Mouse (Mus musculus) neural tube, embryonic 12.5 days (tissue): ENCODE results near the gene Trim28. TPM values are rescaled to one million over a fixed set of nuclear protein-coding genes. Genes with fewer than 3 reads are reported as not detected.

Source experiments
- ATAC-seq: fragments of 200-750 bp; cut with Nextera tagmentation; 2 replicates; pipeline ENCODE4 v1.8.0; 2017; ENCODE audit warnings: low read depth, mild to moderate bottlenecking, moderate TSS enrichment, moderate library complexity; ENCODE audit not compliant: low FRiP score
- H3K27ac ChIP-seq: fragments of 300-500 bp; sonication (generic); 2 replicates; pipeline ENCODE4 v1.5.1; 2016
- H3K27me3 ChIP-seq: fragments of 300-500 bp; sonication (generic); replicated peaks from 2 replicates; pipeline ENCODE4 v1.6.1; 2016; ENCODE audit warnings: mild to moderate bottlenecking
- H3K36me3 ChIP-seq: fragments of 300-500 bp; sonication (generic); 2 replicates; pipeline ENCODE4 v1.6.1; 2016; ENCODE audit warnings: mild to moderate bottlenecking
- H3K4me1 ChIP-seq: fragments of 300-500 bp; sonication (generic); 2 replicates; pipeline ENCODE4 v1.6.1; 2016
- H3K4me2 ChIP-seq: fragments of 300-500 bp; sonication (generic); replicated peaks from 2 replicates; pipeline ENCODE4 v1.6.1; 2016; ENCODE audit warnings: mild to moderate bottlenecking
- H3K4me3 ChIP-seq: fragments of 300-500 bp; sonication (generic); 2 replicates; pipeline ENCODE4 v1.5.1; 2016
- H3K9ac ChIP-seq: fragments of 300-500 bp; sonication (generic); 2 replicates; pipeline ENCODE4 v1.6.1; 2016; ENCODE audit warnings: mild to moderate bottlenecking
- H3K9me3 ChIP-seq: fragments of 300-500 bp; sonication (generic); 2 replicates; pipeline ENCODE4 v1.6.1; 2016; ENCODE audit warnings: mild to moderate bottlenecking
- WGBS: fragments of 180-500 bp; shearing (Covaris S2); methylation state at CpG from one replicate; pipeline ENCODE4 v1.1.7; 2016; 5-methylcytosine and 5-hydroxymethylcytosine counted together
- polyA plus RNA-seq: library from polyadenylated mRNA; unstranded; fragments of >200 nt; fragmentation: Nextera tagmentation; extraction: Ambion mirVana; gene quantifications from 2 replicates; pipeline ENCODE4 v1.2.1, GENCODE M21; 2016

Gene Trim28
- polyA plus RNA-seq, 1 experiment from 2014 or later, result 393 TPM

GRCm38 (mm10) chr7:13023928-13024731 is 25.2 kb downstream of the Trim28 start:
- ATAC-seq, result peak; percentile 84
- Histone ChIP-seq H3K27me3 (no peaks in the 10 kb centered on the region), H3K36me3 (peaks cover 37% of the 10 kb centered on the region), H3K4me3 (peak overlapping the region; percentile 95), H3K9me3 (no peaks in the 10 kb centered on the region), H3K9ac (peak overlapping the region; percentile 92), H3K27ac (peak overlapping the region; percentile 98), H3K4me2 (peak overlapping the region; percentile 92), H3K4me1 (peaks cover 21% of the 10 kb centered on the region)
- WGBS, result under 1% methylated on average over 95 of the region's 95 CpGs

- Histone ChIP-seq H3K4me2 (peak overlapping the region; percentile 92), H3K4me1 (peaks cover 21% of the 10 kb centered on the region), H3K27ac (peak overlapping the region; percentile 98), H3K4me3 (peak overlapping the region; percentile 95), H3K36me3 (peaks cover 44% of the 10 kb centered on the region), H3K27me3 (no peaks in the 10 kb centered on the region), H3K9ac (peak overlapping the region; percentile 92), H3K9me3 (no peaks in the 10 kb centered on the region)
- peak; percentile 69 for ATAC-seq
- under 1% methylated on average over 44 of the region's 44 CpGs for WGBS
Measured at GRCm38 (mm10) chr7:13024805-13025204, 25.9 kb downstream of the Trim28 start.

GRCm38 (mm10) chr7:13025511-13026112 is 26.7 kb downstream of the Trim28 start:
- no peak overlapping the region for H3K27ac ChIP-seq
- peak overlapping the region; percentile 92 for H3K4me2 ChIP-seq
- peaks cover 21% of the 10 kb centered on the region for H3K4me1 ChIP-seq
- H3K9ac ChIP-seq, result peak overlapping the region; percentile 92
- H3K36me3 ChIP-seq, result peaks cover 52% of the 10 kb centered on the region
- WGBS, result 29% methylated on average over 4 of the region's 4 CpGs
- H3K4me3 ChIP-seq, result peak overlapping the region; percentile 95
- H3K27me3 ChIP-seq, result no peaks in the 10 kb centered on the region
- no peak for ATAC-seq
- H3K9me3 ChIP-seq, result no peaks in the 10 kb centered on the region

- Histone ChIP-seq H3K9me3 (no peaks in the 10 kb centered on the region), H3K4me1 (peaks cover 29% of the 10 kb centered on the region), H3K27ac (no peak overlapping the region), H3K4me2 (no peak overlapping the region), H3K27me3 (no peaks in the 10 kb centered on the region), H3K9ac (no peak overlapping the region), H3K36me3 (peaks cover 74% of the 10 kb centered on the region), H3K4me3 (no peak overlapping the region)
- no peak for ATAC-seq
- 93% methylated on average over 4 of the region's 4 CpGs for WGBS
Measured at GRCm38 (mm10) chr7:13028986-13029385, 30.1 kb downstream of the Trim28 start.

GRCm38 (mm10) chr7:13031069-13031468 is 32.2 kb downstream of the Trim28 start:
- peaks cover 32% of the 10 kb centered on the region for H3K4me1 ChIP-seq

GRCm38 (mm10) chr7:13031983-13032382 is 33.1 kb downstream of the Trim28 start:
- Histone ChIP-seq H3K4me2 (no peak overlapping the region), H3K4me3 (no peak overlapping the region), H3K4me1 (peaks cover 33% of the 10 kb centered on the region), H3K9ac (no peak overlapping the region), H3K27ac (no peak overlapping the region), H3K27me3 (no peaks in the 10 kb centered on the region), H3K9me3 (no peaks in the 10 kb centered on the region), H3K36me3 (peaks cover 75% of the 10 kb centered on the region)
- 86% methylated on average over 2 of the region's 2 CpGs for WGBS
- no peak for ATAC-seq

More at GRCm38 (mm10) chr7:13031069-13031468, 32.2 kb downstream of the Trim28 start:
- Histone ChIP-seq H3K9me3 (no peaks in the 10 kb centered on the region), H3K4me3 (no peak overlapping the region), H3K36me3 (peaks cover 80% of the 10 kb centered on the region), H3K27me3 (no peaks in the 10 kb centered on the region), H3K4me2 (no peak overlapping the region), H3K9ac (no peak overlapping the region), H3K27ac (no peak overlapping the region; the same call in 1 of the 2 replicates)
- WGBS, result 82% methylated on average over 5 of the region's 5 CpGs
- ATAC-seq, result no peak

GRCm38 (mm10) chr7:13032541-13032940 is 33.6 kb downstream of the Trim28 start:
- Histone ChIP-seq H3K4me3 (no peak overlapping the region), H3K4me2 (no peak overlapping the region), H3K4me1 (peaks cover 34% of the 10 kb centered on the region), H3K9ac (no peak overlapping the region), H3K27me3 (no peaks in the 10 kb centered on the region), H3K36me3 (peaks cover 69% of the 10 kb centered on the region), H3K9me3 (no peaks in the 10 kb centered on the region), H3K27ac (no peak overlapping the region)
- ATAC-seq, result no peak
- WGBS, result 96% methylated on average over 7 of the region's 7 CpGs

- H3K4me1 ChIP-seq, result peaks cover 35% of the 10 kb centered on the region
- peaks cover 59% of the 10 kb centered on the region for H3K36me3 ChIP-seq
- H3K27me3 ChIP-seq, result no peaks in the 10 kb centered on the region
- peak overlapping the region; percentile 74; the same call in 1 of the 2 replicates for H3K27ac ChIP-seq
- WGBS, result 54% methylated on average over 13 of the region's 13 CpGs
- no peaks in the 10 kb centered on the region for H3K9me3 ChIP-seq
- peak overlapping the region; percentile 79 for H3K9ac ChIP-seq
- H3K4me2 ChIP-seq, result peak overlapping the region; percentile 91
- no peak for ATAC-seq
- H3K4me3 ChIP-seq, result peak overlapping the region; percentile 58
Measured at GRCm38 (mm10) chr7:13033451-13034147, 34.7 kb downstream of the Trim28 start.

GRCm38 (mm10) chr7:13034148-13034977 is 35.4 kb downstream of the Trim28 start, which contains the start of gene Chmp2a:
Gene Chmp2a (minus strand): TSS chr7:13034807.
- H3K27ac ChIP-seq, result peak within 1 kb of the TSS; percentile 74
- H3K4me1 ChIP-seq, result peaks cover 40% of the 10 kb centered on the region
- H3K4me3 ChIP-seq, result peak within 1 kb of the TSS; percentile 58
- no peaks in the 10 kb centered on the region for H3K9me3 ChIP-seq
- H3K4me2 ChIP-seq, result peak within 1 kb of the TSS; percentile 91
- peak; percentile 70 for ATAC-seq
- H3K27me3 ChIP-seq, result no peaks in the 10 kb centered on the region
- peak within 1 kb of the TSS; percentile 79 for H3K9ac ChIP-seq
- H3K36me3 ChIP-seq, result peaks cover 51% of the 10 kb centered on the region
- WGBS, result under 1% methylated on average over 45 of the region's 45 CpGs

- peak overlapping the region; percentile 74; the same call in 1 of the 2 replicates for H3K27ac ChIP-seq
- peak overlapping the region; percentile 58; the same call in 1 of the 2 replicates for H3K4me3 ChIP-seq
- no peaks in the 10 kb centered on the region for H3K27me3 ChIP-seq
- H3K4me2 ChIP-seq, result peak overlapping the region; percentile 91
- peaks cover 41% of the 10 kb centered on the region for H3K36me3 ChIP-seq
- no peaks in the 10 kb centered on the region for H3K9me3 ChIP-seq
- H3K9ac ChIP-seq, result peak overlapping the region; percentile 29; the same call in 1 of the 2 replicates
- no peak; the same call in 1 of the 2 replicates for ATAC-seq
- 83% methylated on average over 17 of the region's 17 CpGs for WGBS
- peaks cover 40% of the 10 kb centered on the region for H3K4me1 ChIP-seq
Measured at GRCm38 (mm10) chr7:13035211-13035855, 36.4 kb downstream of the Trim28 start.

- Histone ChIP-seq H3K4me2 (peak overlapping the region; percentile 88), H3K4me3 (peak overlapping the region; percentile 78), H3K9ac (peak overlapping the region; percentile 93), H3K27ac (no peak overlapping the region), H3K9me3 (no peaks in the 10 kb centered on the region), H3K4me1 (peaks cover 40% of the 10 kb centered on the region), H3K36me3 (peaks cover 28% of the 10 kb centered on the region), H3K27me3 (peaks cover 7% of the 10 kb centered on the region)
- no peak for ATAC-seq
- 50% methylated on average over 4 of the region's 4 CpGs for WGBS
Measured at GRCm38 (mm10) chr7:13036806-13037205, 37.9 kb downstream of the Trim28 start.
